Mouse (Mus musculus): Measurements from ENCODE around the gene Lhx2. TPM values are rescaled to one million over a fixed set of nuclear protein-coding genes. Genes with fewer than 3 reads are reported as not detected.

Gene Lhx2
- polyA plus RNA-seq (2012; rRNA removed): 0.08 and 0.10 TPM in 2 replicates

DNA sequence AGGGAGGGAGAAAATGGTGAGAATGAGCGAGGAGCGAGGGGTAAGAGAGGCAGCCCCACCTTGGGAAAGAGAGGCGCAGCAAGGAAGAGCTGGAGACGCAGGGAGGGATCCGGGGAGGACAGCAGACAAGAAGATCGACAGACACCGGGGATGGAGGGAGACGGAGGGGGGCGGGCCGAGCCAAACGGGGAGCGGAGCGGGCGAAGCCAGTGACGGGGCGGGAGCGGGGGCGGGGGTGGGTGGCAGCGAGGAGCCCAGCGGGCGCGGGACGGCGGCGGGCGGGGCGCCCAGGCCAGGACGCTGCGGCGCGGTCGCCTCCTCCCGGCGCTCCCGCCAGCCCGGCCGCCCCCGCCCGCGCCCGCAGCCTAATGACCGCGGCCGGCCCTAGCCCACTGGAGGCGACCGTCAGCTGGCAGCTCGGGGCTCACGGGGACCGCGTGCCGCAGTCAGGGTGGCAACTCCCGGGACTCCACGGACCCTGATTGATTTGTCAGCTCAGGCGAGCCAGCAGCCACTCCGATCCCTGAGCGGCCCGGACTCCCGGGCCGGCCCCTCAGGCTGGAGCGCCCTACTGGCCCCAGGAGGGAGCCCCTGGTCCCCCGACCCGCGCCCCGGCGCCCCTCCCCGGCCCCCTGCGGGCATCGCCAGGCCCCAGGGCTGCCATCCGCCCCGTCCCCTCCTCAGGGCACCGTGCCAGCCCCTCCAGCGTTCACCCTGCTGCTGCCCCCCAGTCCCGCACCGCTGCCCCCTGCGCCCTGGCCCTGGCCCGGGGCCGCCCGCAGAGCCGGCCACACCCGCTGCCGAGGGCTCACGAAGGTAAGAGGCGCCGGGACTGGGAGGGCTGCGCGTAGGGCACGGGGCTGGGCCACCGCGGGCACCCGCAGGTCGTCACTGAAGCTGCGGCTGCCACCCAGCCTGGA is at the start of gene Lhx2:
Gene Lhx2 (plus strand): TSS at position 292 of the 920 bp plus-strand sequence.
- Histone ChIP-seq H3K27ac (ENCODE audit: insufficient read depth, low read depth, low read length) (no peak within 1 kb of the TSS), H3K36me3 (ENCODE audit: control insufficient read depth, insufficient read depth, low read length) (no peaks in the 10 kb centered on the region), H3K4me1 (ENCODE audit: control insufficient read depth, insufficient read depth, low read length) (no peaks in the 10 kb centered on the region), H3K4me3 (ENCODE audit: insufficient read depth, low read depth, low read length) (peak within 1 kb of the TSS; percentile 40), H3K27me3 (replicated peaks; ENCODE audit: control insufficient read depth, insufficient read depth, low read length) (peaks cover 21% of the 10 kb centered on the region)
- TF ChIP-seq CTCF (conservative IDR thresholded peaks at IDR 0.05; ENCODE audit: insufficient read depth, insufficient read length, low read depth, low read length): no peak
- no peak for TF ChIP-seq POLR2A (IDR thresholded peaks at IDR 0.05; ENCODE audit: low read depth, low read length)
- DNase-seq: no peak
- WGBS: 2% methylated on average over 90 of the region's 92 CpGs

DNA sequence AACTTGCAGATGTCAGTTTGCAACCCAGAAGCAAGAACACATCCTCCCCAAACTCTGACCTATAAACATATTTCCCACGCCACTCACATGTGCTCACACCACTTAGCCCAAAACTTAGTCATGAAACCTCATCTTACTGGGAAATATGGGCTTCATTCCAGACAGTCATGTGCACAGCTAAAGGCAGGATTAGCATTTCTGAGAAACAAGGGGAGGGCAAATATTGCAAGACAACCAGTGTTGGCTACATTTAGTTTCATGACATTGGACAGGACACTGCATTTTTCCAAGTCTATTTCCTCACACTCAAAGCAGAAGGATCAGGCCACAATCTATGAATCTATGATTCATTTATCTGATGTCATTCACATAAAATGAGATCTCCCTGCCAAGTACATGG is 47.6 kb upstream of the Lhx2 start:
- no peak overlapping the region for H3K4me3 ChIP-seq (ENCODE audit: insufficient read depth, low read depth, low read length)
- H3K27ac ChIP-seq (ENCODE audit: insufficient read depth, low read depth, low read length): no peak overlapping the region
- peak; percentile 37 for DNase-seq
- peaks cover 2% of the 10 kb centered on the region; the same call in 1 of the 2 replicates for H3K27me3 ChIP-seq (replicated peaks; ENCODE audit: control insufficient read depth, insufficient read depth, low read length)
- no peak for TF ChIP-seq CTCF (conservative IDR thresholded peaks at IDR 0.05; ENCODE audit: insufficient read depth, insufficient read length, low read depth, low read length)
- no peak for TF ChIP-seq POLR2A (IDR thresholded peaks at IDR 0.05; ENCODE audit: low read depth, low read length)
- no peaks in the 10 kb centered on the region for H3K36me3 ChIP-seq (ENCODE audit: control insufficient read depth, insufficient read depth, low read length)
- peaks cover 3% of the 10 kb centered on the region; the same call in 1 of the 2 replicates for H3K4me1 ChIP-seq (ENCODE audit: control insufficient read depth, insufficient read depth, low read length)
- 61% methylated on average over 1 of the region's 1 CpGs for WGBS

DNA sequence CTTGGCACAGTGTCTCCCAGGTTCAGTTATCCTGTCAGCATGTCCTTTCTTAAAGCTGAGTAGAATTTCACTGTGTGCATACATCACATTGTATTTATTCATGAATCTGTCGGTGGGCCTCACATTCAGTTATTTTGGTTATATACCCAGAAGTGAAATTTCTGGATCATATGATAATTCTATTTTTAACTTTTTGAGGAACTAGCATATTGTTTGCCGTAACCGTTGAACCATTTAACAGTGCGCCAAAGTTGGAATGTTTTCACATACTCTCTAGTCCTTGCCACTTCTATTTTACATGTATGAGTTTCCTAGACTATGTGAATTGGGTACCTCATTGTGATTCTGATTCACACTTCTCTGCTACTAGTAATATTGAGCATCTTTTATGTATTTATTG is 43.1 kb upstream of the Lhx2 start:
- 87% methylated on average over 4 of the region's 4 CpGs for WGBS
- Histone ChIP-seq H3K4me3 (ENCODE audit: insufficient read depth, low read depth, low read length) (no peak overlapping the region), H3K27ac (ENCODE audit: insufficient read depth, low read depth, low read length) (no peak overlapping the region), H3K27me3 (replicated peaks; ENCODE audit: control insufficient read depth, insufficient read depth, low read length) (peaks cover 2% of the 10 kb centered on the region; the same call in 1 of the 2 replicates), H3K36me3 (ENCODE audit: control insufficient read depth, insufficient read depth, low read length) (no peaks in the 10 kb centered on the region), H3K4me1 (ENCODE audit: control insufficient read depth, insufficient read depth, low read length) (0 out of 2 replicates have a peak, but pooled peaks cover 3% of the 10 kb centered on the region)
- no peak for TF ChIP-seq POLR2A (IDR thresholded peaks at IDR 0.05; ENCODE audit: low read depth, low read length)
- TF ChIP-seq CTCF (conservative IDR thresholded peaks at IDR 0.05; ENCODE audit: insufficient read depth, insufficient read length, low read depth, low read length): no peak
- DNase-seq: no peak

DNA sequence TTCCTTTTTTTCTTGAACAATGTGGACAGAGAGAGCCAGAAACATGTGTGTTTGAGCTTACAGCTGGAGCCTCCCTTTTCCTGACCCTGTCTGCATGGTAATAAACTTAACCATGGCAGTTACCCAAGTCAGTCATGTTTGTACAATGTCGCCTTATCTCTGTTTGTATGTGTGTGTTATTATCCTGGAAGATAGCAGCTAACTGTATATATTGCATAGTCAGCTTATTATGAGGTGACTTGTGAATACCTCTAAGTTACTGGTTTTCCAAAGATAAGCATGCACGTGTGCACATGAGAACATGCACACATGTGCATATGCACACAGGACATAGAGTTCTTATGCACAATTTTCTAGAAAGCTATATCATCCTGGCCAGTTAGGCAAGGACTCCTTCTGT is 38.1 kb upstream of the Lhx2 start:
- DNase-seq: no peak
- TF ChIP-seq CTCF (conservative IDR thresholded peaks at IDR 0.05; ENCODE audit: insufficient read depth, insufficient read length, low read depth, low read length) (no peak), POLR2A (IDR thresholded peaks at IDR 0.05; ENCODE audit: low read depth, low read length) (no peak)
- no peaks in the 10 kb centered on the region for H3K36me3 ChIP-seq (ENCODE audit: control insufficient read depth, insufficient read depth, low read length)
- WGBS: 75% methylated on average over 2 of the region's 2 CpGs
- no peaks in the 10 kb centered on the region for H3K4me1 ChIP-seq (ENCODE audit: control insufficient read depth, insufficient read depth, low read length)
- no peaks in the 10 kb centered on the region for H3K27me3 ChIP-seq (replicated peaks; ENCODE audit: control insufficient read depth, insufficient read depth, low read length)
- H3K4me3 ChIP-seq (ENCODE audit: insufficient read depth, low read depth, low read length): no peak overlapping the region
- no peak overlapping the region for H3K27ac ChIP-seq (ENCODE audit: insufficient read depth, low read depth, low read length)

DNA sequence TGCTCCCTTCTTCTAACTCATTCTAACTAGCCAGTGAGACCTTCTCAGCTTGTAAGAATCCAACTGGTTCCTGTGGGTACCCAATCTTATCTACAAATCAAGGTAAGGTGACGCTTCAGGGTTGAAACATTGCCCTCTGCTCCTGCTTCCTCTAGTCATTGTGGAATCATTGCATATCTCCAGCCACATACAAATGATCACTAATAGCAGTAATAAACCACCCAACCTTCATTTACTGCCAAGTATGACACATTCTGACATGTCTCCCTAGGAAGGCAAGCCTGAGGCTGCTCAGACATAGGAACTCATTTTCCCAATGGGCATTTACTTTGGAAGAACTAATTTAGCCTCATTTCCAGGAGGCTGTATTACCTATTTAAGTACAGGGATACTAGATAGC is 33.9 kb upstream of the Lhx2 start:
- no peak overlapping the region for H3K4me3 ChIP-seq (ENCODE audit: insufficient read depth, low read depth, low read length)

DNA sequence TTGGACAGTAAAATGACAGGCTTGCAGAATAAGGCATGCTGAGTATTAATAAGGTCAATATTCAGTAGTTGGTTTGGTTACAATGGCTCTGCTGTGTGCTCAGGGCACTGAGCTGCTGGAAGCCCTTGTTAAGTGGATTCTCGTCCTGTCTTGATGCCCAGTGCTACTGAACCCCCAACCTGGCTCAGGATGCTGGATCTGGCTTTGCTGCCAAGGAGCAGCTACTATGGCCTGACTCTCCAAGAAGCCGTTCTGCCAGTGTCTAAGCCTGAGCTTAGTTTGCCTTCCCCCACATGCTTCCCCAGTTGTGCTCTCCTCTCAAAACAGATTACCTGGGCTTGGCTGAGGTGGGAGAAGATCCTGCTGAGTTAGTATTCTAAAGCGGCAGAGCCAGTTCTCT is 26.2 kb upstream of the Lhx2 start:
- 68% methylated on average over 3 of the region's 3 CpGs for WGBS
- H3K27ac ChIP-seq (ENCODE audit: insufficient read depth, low read depth, low read length): no peak overlapping the region
- no peaks in the 10 kb centered on the region for H3K27me3 ChIP-seq (replicated peaks; ENCODE audit: control insufficient read depth, insufficient read depth, low read length)
- TF ChIP-seq CTCF (conservative IDR thresholded peaks at IDR 0.05; ENCODE audit: insufficient read depth, insufficient read length, low read depth, low read length) (no peak), POLR2A (IDR thresholded peaks at IDR 0.05; ENCODE audit: low read depth, low read length) (no peak)
- DNase-seq: no peak
- no peaks in the 10 kb centered on the region for H3K4me1 ChIP-seq (ENCODE audit: control insufficient read depth, insufficient read depth, low read length)
- H3K36me3 ChIP-seq (ENCODE audit: control insufficient read depth, insufficient read depth, low read length): no peaks in the 10 kb centered on the region
- H3K4me3 ChIP-seq (ENCODE audit: insufficient read depth, low read depth, low read length): no peak overlapping the region

More for the DNA sequence above, 33.9 kb upstream of the Lhx2 start:
- TF ChIP-seq POLR2A (IDR thresholded peaks at IDR 0.05; ENCODE audit: low read depth, low read length) (no peak), CTCF (conservative IDR thresholded peaks at IDR 0.05; ENCODE audit: insufficient read depth, insufficient read length, low read depth, low read length) (no peak)
- WGBS: 78% methylated on average over 1 of the region's 1 CpGs
- Histone ChIP-seq H3K27me3 (replicated peaks; ENCODE audit: control insufficient read depth, insufficient read depth, low read length) (no peaks in the 10 kb centered on the region), H3K4me1 (ENCODE audit: control insufficient read depth, insufficient read depth, low read length) (no peaks in the 10 kb centered on the region), H3K36me3 (ENCODE audit: control insufficient read depth, insufficient read depth, low read length) (no peaks in the 10 kb centered on the region), H3K27ac (ENCODE audit: insufficient read depth, low read depth, low read length) (no peak overlapping the region)
- no peak for DNase-seq

DNA sequence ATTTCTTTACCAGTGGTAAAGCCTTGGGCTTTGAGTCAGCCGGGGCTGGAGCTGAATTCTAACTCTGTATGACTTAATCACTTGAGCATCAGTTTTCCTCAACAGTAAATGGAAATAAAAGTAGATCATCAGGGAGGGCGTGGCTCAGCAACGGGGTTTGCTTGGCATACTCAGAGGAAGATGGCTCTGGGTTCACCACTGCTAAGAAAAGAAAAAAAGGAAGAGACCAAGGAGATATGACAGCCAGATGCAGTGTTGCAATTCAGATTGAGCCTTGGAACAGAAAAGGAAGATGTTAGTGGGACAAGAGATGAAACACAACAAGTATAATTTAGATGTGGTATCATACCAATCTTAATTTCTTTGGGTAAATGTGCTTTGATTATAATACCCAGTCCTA is 25.7 kb upstream of the Lhx2 start:
- Histone ChIP-seq H3K4me3 (ENCODE audit: insufficient read depth, low read depth, low read length) (no peak overlapping the region), H3K4me1 (ENCODE audit: control insufficient read depth, insufficient read depth, low read length) (no peaks in the 10 kb centered on the region), H3K36me3 (ENCODE audit: control insufficient read depth, insufficient read depth, low read length) (no peaks in the 10 kb centered on the region), H3K27ac (ENCODE audit: insufficient read depth, low read depth, low read length) (no peak overlapping the region), H3K27me3 (replicated peaks; ENCODE audit: control insufficient read depth, insufficient read depth, low read length) (no peaks in the 10 kb centered on the region)
- DNase-seq: no peak
- TF ChIP-seq CTCF (conservative IDR thresholded peaks at IDR 0.05; ENCODE audit: insufficient read depth, insufficient read length, low read depth, low read length): no peak
- TF ChIP-seq POLR2A (IDR thresholded peaks at IDR 0.05; ENCODE audit: low read depth, low read length): no peak
- 60% methylated on average over 3 of the region's 3 CpGs for WGBS
